Mouse (Mus musculus) thymus, adult 18-20 months (tissue): Measurements from ENCODE around the gene Vmn1r95.
"Not testable (repeated sequence)": the region's sequence is repeated elsewhere in the genome, so short reads cannot be mapped to it uniquely, and the experiment has no call there.

Experiments
- DNase-seq, 2 experiments: peaks; one replicate each; pipeline ENCODE4 v3.0.0; 2022; ENCODE audit warnings: mixed read lengths in 2 of 2

Vmn1r95 gene

DNA sequence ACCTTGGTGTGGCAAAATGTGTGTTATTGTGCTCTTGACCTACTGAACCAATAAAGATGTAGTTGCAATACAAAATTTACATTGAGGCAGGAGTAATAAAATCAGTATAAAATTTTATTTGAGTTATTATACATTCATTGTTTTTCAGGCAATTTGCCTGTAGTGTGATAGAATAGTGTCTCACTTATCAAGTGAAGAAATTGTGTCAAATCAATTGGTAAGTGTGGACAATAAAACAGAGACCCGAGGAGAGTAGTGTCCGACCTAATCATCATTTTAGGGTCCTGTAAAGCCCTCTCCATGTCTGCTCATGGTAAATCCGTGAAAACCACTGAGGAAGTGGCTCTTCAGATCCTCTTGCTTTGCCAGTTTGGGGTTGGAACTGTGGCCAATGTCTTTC lies at the start of gene Vmn1r95:
Gene Vmn1r95, plus strand, starts transcription at position 301 of the 400 bp plus-strand sequence.
- DNase-seq = not testable (repeated sequence)

GRCm38 (mm10) chr7:20168277-20168676 lies 25.2 kb upstream of the Vmn1r95 start, which contains the start of gene Vmn1r94:
Vmn1r94 (minus strand) TSS chr7:20168377.
- not testable (repeated sequence) for DNase-seq

GRCm38 (mm10) chr7:20205507-20205906 lies 12.0 kb downstream of the Vmn1r95 start, which contains the start of gene Gm6164:
Gm6164 (minus strand) TSS chr7:20205607.
- not testable (repeated sequence) for DNase-seq

DNA sequence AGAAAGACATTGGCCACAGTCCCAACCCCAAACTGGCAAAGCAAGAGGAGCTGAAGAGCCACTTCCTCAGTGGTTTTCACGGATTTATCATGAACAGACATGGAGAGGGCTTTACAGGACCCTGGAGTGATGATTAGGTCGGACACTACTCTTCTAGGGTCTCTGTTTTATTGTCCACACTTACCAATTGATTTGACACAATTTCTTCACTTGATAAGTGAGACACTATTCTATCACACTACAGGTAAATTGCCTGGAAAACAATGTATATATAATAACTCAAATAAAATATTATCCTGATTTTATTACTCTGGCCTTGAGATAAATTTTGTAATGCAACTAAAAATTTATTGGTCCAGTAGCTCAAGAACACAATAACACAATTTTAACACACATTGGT lies 40.2 kb downstream of the Vmn1r95 start, which contains the start of gene Gm4498:
Gene Gm4498, minus strand, starts transcription at position 101 of the 400 bp plus-strand sequence.
- DNase-seq = not testable (repeated sequence)
